Mouse (Mus musculus) liver, postnatal 0 days (tissue): ENCODE measurements around the gene Zfp993.
"Not testable (repeated sequence)": the region's sequence is repeated elsewhere in the genome, so short reads cannot be mapped to it uniquely, and the experiment has no call there.

Experiments used
- CTCF ChIP-seq: sonication (generic); IDR thresholded peaks from 2 replicates; pipeline ENCODE4 v1.5.1; 2016; ENCODE audit warnings: antibody characterized with exemption, low read depth
- EP300 ChIP-seq: IDR thresholded peaks from 2 replicates; pipeline ENCODE4 v1.6.1; 2016; ENCODE audit warnings: antibody characterized with exemption, low read depth, mild to moderate bottlenecking

DNA sequence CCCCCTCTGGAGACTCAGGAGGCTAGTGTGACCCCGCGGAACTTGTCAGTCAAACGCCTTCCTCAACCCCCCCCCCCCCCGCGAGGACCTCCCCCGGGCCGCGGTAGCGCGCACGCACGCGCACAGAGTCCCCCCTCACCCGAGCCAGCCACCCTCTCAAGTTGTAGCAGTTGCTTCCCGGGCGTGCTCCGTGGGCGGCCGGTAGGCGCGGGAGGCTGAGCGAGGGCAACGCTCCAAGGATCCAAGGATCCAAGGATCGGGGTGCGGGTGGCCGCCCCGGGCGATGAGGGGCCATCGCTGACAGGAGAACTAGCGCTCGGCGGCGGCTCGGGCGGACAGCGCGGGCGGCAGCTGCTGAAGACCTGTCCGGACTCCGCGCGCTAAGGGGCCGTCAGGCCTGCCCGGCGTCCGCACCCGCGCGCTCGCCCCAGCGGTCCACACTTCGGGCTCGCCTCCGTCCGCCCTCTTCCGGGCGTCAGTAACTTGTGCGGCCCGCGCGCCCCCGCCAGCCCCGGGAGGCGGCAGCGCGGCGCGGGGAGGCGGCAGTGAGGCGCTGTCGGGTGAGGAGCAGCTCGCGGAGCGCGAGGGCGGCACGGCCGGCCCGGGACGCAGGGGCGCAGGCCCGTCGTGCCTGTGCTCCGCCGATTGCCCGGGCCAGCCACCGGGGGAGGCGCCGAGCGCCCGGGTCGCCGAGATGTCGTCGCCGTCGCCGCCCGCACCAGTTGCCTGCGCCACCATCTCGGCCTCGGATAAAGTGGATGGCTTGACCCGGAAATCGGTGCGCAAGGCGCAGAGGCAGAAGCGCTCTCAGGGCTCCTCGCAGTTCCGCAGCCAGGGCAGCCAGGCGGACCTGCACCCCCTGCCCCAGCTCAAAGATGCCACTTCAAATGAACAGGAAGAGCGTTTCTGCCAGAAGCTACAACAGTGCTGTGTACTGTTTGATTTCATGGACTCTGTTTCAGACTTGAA lies 30.6 kb upstream of the Zfp993 start:
- not testable (repeated sequence) for TF ChIP-seq CTCF, EP300
